Mouse (Mus musculus): Measurements from ENCODE around the gene Fam81a. TPM values are rescaled to one million over a fixed set of nuclear protein-coding genes. Genes with fewer than 3 reads are reported as not detected.

Gene Fam81a
- polyA plus RNA-seq, 2 experiments from 2014 or later, result 1.3 to 1.5 TPM

DNA sequence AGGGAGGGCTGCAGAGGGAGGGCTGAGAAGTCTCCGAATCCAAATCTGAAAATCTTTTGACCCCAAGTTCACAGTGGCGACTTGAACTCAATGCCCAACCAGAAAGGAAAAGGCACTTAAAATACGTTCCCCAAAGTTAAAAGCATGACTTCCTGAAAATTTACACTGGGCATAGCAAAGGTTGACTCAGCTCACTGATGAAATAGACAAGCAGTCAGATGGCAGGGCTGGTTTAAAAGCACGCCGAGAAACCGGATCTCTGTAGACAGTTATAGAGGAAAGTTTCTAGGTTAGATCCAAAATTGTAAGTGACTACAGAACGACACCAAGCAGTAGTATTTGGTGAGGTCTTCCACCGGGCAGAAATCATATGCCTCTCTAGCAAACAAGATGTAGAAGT, 92.5 kb downstream of the Fam81a start:
- ATAC-seq, result no peak

DNA sequence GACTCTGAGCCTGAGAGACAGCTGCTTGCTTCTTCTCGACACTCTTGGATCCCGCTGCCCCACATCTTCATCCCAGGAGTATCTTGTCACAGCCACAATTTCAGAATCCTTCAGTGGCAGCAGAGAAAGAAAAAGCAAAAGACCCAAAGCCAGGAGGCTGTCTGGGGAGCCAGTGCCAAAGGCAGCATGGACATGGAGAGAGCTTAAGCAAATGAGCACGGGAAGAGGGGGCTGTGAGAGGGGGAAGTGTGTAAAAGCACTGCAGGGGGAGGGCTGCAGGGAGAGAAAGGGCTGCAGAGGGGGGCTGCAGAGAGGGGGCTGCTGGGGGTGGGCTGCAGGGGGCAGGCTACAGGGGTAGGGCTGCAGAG, 93.0 kb downstream of the Fam81a start:
- ATAC-seq, result no peak

DNA sequence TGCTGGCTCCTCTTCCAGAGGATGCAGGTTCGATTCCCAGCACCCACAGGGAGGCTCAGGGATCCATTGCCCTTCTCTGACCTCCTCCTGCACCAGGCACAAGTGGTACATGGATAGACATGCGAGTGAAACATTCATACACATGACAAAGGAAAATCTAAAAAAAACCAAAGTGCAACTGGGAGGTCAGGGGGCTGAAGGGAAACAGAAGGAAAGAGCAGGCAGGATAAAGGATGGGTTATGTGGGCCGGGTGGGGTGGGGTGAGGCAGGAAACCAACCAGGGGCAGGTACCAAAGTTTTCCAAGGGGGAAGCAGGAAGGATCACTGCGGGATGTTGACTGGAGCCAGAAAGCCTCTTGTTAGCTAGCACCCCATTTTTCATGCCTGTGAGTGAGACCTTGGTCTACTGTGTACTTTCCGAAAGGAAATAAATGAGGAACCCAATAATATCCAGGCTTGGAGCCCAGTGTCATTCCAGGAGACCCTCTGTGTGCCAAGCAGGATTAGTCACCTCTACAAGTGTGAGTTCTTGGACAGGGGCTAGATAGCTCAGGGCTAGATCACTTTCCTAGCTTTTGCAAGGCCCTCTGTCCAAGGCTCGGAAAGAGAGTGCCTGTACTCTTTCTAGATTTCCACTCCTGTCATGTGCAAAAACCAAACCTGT, 93.5 kb downstream of the Fam81a start:
- ATAC-seq, result no peak

DNA sequence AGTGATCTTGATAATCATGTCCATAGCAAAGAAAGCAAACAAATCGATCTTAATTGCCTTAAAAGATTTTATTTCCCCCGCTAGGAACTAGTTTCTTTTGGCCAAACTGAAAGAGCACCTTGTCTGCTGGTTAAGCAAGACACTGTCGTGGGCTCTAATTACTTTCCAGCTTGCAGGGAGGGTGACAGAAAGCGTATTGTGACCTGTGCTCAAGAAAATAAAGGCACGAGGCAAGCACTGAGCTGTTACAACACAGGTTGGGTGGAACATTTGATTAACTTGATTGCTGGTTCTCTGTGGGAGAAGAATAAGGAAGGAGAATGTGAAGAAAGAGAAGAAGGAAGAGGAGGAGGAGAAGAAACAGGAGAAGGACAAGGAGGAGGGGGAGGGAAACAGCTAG, 94.1 kb downstream of the Fam81a start:
- ATAC-seq, result no peak

DNA sequence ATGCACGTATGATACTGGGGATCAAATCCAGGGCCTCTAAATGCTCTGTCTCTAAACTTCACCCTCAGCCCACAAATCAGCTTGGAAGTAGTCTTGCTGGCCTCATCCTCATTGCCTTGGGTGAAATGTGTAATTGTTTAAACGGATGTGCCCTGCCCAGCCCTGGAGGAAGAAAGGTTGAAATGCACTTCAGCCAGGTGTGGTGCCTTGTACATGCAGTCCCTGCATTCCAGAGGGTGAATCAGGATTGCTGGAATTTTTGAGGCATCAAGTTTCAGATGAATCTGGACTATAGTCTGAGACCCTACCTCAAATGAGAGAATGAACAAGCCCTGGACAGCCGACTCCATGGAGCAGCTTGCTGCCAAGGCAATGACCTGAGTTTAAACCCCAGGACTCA, 94.5 kb downstream of the Fam81a start:
- ATAC-seq, result no peak

DNA sequence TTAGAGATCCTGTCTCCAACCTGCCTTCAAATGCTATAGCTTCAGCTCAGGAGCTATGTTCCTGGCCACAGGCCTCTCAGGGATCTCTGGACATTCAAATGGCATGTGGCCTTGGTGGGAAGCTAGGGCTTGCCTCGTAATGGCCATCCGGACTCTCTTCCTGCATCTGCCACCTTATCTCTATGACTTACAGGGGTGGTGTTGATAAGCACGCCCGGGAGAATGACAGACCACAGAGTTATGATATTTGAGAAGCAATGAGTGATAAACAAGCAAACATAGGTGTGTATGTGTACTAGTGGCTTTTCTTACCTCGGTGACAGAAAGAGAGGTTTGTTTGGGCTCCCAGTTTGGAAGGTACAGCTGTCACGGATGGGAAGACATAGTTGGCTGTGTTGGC, 96.1 kb downstream of the Fam81a start:
- ATAC-seq, result no peak

DNA sequence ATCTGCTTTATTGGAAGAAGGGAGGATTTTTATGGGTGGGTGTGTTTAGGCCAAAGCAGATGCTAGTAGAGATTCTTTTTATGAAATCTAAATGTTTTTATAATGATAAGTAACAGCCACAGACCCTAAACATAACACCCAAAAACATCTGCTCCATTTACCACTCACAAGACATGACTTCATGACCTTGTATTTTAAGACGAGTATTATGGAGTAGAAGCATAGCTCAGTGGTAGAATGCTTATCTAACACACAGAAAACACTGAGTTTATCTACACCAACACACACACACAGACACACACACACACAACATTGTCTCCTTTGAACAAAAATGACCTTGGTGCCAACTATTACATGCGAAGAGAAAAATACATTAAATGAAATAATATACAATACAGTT, 97.5 kb downstream of the Fam81a start:
- ATAC-seq, result no peak

DNA sequence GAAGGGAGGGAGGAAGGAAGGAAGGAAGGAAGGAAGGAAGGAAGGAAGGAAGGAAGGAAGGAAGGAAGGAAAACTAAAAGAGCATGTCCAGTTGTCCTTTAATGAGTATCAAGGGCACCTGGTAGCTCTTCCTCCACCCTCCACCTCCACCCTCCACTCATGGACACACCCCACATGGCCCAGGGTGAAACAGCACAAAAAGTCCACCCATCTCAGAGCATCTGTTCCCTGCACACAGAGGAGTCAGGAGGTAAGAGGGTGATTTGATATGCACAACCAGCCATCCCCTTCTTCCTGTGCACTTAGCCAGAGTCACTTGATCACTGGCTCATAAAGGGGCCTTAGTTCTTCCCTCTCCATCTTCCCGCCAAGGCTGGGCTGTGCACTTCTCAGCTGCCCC, 99.4 kb downstream of the Fam81a start:
- no peak for ATAC-seq

DNA sequence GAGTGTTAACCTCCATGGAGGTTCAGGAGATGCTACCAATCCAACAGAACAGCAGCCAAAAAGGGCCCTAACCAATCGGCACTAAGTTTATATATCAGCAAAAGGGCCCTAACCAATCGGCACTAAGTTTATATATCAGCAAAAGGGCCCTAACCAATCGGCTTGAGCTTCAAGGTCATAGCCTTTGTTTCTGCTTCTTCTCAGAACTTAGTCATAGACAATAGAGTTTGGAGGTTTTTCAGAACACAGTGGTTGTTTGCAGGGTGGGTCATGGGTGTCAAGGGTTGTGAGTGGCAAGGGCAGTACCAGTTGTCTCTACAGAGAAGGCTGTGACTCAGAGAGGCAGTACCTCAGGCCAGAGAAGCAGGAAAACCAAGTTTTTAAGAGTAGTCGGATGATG, 100.2 kb downstream of the Fam81a start:
- no peak for ATAC-seq

DNA sequence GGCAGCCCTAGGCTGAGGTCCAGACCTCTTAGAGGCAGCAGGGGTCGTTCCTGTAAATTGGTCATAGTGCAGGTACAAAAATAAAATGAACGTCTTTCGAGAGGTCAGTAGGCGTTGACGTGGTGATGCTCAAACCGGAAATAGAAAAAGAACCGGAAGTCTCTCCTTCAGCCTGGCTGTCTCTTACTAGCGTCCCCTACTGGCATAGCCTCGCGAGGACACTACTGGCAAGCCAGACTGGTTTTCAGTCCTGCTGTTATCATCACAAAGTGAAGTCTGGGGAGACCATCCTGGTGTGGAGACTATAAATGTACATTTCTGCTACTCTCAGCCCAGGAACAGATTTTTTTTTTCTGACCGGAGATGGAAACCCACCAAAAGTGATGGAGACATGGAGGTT, 101.8 kb downstream of the Fam81a start:
- ATAC-seq, result no peak

DNA sequence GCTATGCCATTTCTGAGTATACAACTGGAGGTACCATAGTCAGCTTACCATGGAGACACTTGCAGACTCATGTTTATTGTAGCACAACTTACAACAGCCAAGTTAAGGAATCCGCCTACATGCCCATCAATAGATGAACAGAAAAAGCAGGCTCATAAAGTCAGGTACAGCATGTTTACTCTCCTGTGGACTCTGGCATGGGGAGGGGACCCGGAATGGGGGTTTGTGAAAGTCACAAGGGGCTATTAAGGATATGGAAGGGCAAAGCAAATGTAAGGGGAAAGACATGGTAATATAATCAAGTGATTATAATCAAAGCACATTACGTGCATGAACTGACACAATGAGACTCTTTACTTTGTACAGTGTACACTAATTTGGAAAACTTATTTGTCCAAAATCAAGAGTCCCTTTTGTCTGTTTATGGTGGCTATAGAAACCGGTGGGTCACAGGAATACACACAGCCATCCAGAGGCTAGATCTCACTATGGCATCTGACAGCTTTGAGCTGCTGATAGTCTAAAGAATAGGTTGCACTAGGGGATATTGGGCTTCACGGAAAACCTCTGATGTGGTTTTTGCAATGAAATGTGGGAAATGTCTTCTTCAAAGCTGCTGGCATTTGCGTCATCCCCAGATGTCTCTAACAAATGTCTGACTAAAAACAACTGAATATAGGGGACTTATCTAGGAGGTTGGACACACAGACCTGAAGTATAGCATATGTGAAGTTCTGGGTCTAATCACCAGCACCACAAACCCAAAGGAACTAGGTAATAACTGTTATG, 102.6 kb downstream of the Fam81a start:
- ATAC-seq, result peak; percentile 47

Other genes starting within 250 kb of the Fam81a start
- gene Bnip2, start 153.1 kb downstream of the Fam81a start, polyA plus RNA-seq (2017; shearing (Covaris generic)), result 10 to 100 TPM; 36.3 to 37.1 TPM
- gene Gtf2a2, start 130.0 kb downstream of the Fam81a start, polyA plus RNA-seq (2017; shearing (Covaris generic)), result 100 to 1,000 TPM; 135 to 193 TPM
- gene Gcnt3, start 104.5 kb downstream of the Fam81a start, polyA plus RNA-seq (2017; shearing (Covaris generic)), result not detected
- 10 to 100 TPM; 32.1 to 54.1 TPM for gene Myo1e, start 64.8 kb upstream of the Fam81a start, polyA plus RNA-seq (2017; shearing (Covaris generic))

All from CD4-positive, CD25-positive, alpha-beta regulatory T cell, adult 4 months (primary cell).